Mouse (Mus musculus) olfactory bulb, adult 2 months (tissue): ENCODE data around the gene Car1.
"Not testable (repeated sequence)": the region's sequence is repeated elsewhere in the genome, so short reads cannot be mapped to it uniquely, and the experiment has no call there.

Experiments
- CTCF ChIP-seq: fragments of 200-500 bp; IDR thresholded peaks from 2 replicates; pipeline ENCODE4 v1.5.1; 2012; ENCODE audit warnings: low read depth, mild to moderate bottlenecking, low read length, moderate library complexity; ENCODE audit not compliant: insufficient read depth
- POLR2A ChIP-seq: fragments of 200-500 bp; IDR thresholded peaks from 2 replicates; pipeline ENCODE4 v1.6.1; 2012; ENCODE audit warnings: mild to moderate bottlenecking, low read depth, low read length, moderate library complexity; ENCODE audit not compliant: insufficient read depth

GRCm38 (mm10) chr3:14783198-14783597, 25.0 kb downstream of the Car1 start:
- TF ChIP-seq POLR2A, CTCF: not testable (repeated sequence)
